Mouse (Mus musculus) 3T3-L1 (cell line): Measurements from ENCODE around the gene Rnf215.
"Not testable (repeated sequence)": the region's sequence is repeated elsewhere in the genome, so short reads cannot be mapped to it uniquely, and the experiment has no call there.

ENCODE experiments used
- DNase-seq: peaks from one replicate; pipeline ENCODE4 v3.0.0-alpha.2; 2015; ENCODE audit warnings: low read depth, low spot score

Gene Rnf215

DNA sequence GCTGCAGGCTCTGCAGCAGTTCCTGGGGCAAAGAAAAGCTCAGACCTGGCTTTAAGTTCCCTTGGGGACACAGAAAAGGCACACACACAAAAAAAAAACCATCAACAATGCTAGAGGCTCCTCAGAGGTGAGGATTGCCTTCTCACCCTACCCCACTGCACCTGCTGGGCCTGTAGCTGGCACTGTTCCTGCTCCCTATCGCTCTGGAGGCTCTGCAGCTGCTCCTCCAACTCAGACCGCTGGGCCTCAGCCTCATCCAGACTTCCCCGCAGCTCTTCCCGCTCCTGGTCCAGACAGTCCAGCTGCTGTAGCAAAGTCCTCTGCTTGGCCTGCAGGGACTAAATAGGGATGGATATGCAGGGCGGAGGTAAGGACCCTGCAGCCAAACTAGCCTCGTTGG is 11.4 kb downstream of the Rnf215 start:
- DNase-seq, result no peak

DNA sequence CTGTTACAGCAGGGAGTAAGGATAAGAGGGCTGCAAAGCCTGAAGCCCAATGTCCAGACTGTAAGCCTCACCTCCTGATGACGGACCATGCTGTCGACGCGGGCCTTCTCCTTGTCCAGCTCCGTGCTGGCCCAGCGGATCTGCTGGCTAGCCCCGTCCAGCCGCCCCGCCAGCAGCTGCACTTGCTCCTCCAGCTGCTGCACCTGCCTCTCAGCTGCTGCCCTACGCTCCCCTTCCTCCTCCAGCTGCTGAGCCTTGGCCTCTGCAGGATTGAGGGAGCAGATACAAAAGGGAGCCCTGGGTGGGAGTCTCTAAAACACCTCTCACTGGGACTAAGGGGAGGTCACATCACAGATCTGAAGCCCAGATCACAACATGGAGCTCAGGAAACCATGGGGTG is 12.1 kb downstream of the Rnf215 start:
- no peak for DNase-seq

DNA sequence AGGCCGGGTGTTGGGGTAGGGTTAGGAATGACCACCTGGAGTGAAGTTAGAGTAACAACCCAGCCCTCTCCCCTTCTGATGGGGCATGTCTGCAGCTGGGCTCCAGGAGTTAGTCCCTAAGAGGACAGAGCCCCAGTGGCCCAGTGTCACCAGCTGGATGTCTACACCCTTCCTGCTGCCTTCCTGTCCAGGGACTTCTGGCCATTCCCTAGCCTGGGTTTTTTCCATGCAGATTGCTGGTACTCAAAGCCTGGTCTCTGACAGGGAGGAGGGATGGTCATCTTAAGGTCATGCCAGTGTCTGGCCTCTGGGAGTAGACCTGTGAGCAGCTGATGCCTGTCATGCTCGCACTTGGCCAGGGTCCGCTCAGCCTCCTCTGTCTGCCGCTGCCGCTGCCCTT is 13.1 kb downstream of the Rnf215 start:
- DNase-seq, result no peak

- DNase-seq, result no peak
Observed at GRCm38 (mm10) chr11:4148536-4149156, 13.6 kb downstream of the Rnf215 start.

DNA sequence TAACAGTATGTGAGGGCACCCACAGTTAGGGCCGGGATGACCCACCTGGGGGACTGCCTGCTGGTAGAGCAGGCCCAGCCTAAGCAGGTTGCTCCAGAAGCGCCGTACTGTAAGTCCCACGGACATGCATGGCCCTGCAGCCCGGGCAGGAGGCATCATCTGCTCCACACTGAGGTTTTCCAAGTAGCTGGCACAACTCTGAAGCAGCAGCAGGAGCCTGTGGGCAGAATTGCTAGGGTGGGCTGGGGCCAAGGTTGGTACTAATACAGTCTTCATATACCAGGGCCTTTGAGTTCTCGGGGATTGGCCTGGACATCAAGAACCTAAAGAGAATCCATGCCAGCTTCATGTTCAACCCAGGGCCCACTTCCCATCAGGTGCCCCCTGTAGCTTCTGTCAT is 14.9 kb downstream of the Rnf215 start:
- no peak for DNase-seq

DNA sequence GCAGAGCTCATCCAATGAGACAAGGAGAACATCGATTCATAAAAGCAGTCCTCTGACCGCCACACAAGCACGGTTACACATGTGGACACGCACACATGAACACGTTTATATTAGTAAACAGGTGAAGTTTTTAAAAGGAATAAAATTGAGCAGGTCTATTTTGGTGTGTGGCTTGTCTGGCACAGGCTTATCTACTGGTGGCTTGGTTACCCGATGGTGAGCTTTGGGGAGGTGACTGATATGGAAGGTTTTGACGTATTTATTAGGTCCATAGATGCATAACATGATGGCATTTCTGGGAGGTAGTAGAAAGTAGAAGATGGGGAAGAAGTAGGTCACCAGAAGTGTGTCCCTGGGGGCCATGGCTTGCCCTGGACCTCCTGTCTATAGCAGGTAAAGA is 18.7 kb downstream of the Rnf215 start:
- no peak for DNase-seq

- no peak for DNase-seq
Observed at GRCm38 (mm10) chr11:4155641-4156040, 20.6 kb downstream of the Rnf215 start.

DNA sequence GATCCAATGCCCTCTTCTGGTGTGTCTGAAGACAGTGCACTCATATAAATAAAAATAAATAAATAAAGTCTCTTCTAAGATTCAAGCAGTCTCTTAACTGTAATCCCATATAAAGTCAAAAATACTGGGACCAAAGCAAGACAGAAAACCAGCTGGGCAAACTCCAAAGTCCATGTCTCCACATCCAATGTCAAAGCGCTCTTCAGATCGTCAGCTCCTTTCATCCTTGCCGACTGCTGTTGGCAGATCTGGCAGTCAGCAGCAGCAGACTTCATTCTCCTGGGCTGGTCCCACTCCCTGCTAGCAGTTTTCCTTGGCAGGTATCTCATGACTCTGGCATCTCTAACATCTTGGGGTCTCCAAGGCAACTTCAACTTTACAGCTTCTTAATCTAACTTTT is 23.7 kb downstream of the Rnf215 start:
- no peak for DNase-seq

DNA sequence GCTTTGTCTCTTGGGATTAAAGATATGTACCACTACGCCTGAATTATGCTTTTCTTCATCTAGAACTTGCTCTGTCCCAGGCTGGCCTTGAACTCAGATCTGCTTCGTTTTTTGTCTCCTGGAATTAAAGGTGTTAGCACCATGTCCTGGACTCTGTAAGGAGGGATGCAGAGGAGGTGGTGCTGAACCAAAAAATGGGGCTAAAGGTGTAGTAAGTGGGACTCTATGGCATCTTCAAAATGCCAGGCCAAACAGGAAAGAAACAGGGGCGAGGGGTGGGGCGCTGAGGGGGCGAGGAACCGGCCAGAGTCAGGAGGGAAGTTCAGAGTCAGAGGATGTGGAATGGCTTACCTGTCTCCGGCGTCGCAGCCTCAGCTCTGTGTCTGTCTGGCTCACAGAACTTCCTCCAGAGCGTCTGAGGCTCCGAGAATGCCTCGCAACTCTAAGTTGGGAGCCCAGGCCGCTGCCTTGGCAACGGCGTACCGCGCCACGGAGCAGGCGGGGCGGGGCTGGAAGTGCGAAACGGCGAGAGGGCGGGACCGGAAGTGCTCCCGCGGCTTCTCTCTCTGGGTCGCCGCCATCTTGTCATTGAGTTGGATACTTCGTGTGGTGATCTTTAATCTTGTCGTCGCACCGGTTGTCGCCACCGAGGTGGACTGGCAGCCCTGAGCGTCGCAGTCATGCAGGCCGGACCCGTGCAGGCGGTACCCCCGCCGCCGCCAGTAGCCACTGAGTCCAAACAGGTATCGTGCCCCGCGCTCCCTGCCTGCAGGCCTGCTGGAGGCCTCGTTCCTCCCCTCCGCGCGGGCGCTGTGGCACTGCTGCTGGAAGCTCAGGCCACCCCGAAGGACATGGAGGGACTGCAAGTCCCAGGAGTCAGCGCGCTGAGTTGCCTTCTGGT is 25.1 kb downstream of the Rnf215 start, which contains the start of the genes Ccdc157 and Sf3a1:
Ccdc157 (minus strand) TSS at position 486 of the 901 bp plus-strand sequence.
Sf3a1 (plus strand) TSS at position 543 of the 901 bp plus-strand sequence.
- DNase-seq, result peak; percentile 91

- peak; percentile 57 for DNase-seq
Observed at GRCm38 (mm10) chr11:4160758-4161480, 25.9 kb downstream of the Rnf215 start.

DNA sequence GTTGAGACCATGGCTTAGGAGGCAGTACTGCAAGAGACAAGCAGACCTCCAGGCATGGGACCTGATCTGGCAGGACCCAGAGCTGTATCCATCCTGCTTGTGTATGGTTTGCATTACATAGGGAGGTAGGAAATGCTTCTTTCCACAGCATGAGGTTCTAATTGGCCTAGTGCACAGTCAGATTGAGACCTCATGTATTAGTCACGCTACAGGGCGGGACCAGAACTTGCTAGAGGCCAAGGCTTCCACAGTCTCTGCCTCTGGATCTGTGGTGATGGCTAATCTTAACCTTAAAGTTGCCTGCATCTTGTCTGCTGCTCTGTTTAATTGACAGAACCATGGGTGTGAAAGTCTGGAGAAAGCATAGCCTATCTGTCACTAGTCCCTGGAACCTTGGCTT is 29.7 kb downstream of the Rnf215 start:
- peak; percentile 89 for DNase-seq

- no peak for DNase-seq
Observed at GRCm38 (mm10) chr11:4166467-4167090, 31.6 kb downstream of the Rnf215 start.

DNA sequence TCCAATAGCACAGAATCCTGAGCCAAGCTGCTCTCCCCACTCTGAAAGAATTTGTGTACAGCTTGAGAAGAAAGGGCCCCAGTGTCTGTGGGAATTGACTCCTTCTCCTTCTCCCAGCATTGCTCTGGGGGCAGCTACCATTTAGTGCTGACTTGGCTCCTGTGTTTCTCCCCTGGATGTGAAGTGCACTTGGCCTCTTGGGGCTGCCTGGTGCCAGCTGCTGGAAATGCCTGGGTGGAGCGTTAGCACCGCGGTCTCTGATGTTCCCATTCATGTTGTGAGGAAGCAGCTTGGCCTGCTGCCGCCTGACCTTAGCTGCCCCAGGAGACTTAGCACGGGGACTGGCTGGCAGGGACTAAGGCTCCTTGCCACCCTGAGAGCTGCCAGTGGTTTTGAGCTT is 39.6 kb downstream of the Rnf215 start:
- no peak for DNase-seq

DNA sequence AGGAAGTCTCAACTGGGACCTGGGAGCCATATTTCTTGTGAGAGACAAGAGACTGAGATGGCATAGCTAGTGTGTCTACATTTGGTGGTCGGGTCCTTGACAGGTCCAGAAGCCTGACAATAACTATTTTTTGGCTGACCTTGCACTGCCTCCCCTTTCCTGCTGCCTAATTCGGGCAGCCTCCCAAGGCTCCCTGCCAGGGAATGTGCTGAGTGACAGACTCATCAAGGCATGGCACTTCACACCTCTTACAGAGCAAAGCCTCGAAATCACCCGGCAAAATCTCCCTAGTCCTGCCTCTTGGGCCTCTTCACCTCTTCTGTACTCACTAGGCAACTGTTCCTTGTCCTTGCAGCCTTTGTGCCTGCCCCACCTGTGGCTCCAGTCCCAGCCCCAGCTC is 42.7 kb downstream of the Rnf215 start:
- DNase-seq, result no peak

DNA sequence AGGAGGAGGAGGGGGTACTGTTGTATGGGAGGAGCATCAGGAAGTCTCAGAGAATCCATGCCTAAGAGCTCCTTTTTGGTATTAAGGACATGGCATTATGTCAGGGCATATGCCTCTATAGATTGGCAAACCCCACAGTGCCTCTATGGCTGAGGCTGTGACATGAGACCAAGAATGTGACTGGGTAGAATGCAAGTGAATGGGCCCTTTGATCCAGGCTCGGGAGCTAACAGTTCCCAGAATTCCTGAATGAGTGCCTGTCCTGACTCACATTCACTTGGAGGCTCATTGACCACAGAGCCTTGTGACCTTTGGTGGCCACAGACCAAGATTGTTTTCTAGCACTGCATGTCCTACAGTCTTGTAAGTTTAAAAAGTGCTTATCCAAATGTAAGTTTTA is 47.1 kb downstream of the Rnf215 start:
- DNase-seq, result peak; percentile 86

DNA sequence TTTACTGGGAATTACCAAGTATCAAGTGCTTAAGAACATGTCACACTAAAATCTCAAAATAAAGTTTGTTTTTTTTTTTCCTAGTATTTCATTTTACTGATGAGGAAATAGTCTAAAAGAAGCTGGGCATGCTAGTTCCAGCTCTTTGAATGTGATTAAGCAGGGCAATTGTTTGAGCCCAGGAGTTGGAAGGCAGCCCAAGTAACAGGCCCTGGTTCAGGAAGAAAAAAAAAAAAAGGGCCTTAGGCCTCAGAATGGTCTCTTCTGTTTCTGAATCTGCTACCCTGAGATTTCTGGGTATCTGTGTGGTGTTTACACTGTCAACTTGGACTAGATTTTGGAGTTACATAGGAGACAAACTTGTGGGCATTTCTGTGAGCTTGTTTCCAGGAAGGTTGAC is 48.5 kb downstream of the Rnf215 start:
- DNase-seq, result peak; percentile 59

DNA sequence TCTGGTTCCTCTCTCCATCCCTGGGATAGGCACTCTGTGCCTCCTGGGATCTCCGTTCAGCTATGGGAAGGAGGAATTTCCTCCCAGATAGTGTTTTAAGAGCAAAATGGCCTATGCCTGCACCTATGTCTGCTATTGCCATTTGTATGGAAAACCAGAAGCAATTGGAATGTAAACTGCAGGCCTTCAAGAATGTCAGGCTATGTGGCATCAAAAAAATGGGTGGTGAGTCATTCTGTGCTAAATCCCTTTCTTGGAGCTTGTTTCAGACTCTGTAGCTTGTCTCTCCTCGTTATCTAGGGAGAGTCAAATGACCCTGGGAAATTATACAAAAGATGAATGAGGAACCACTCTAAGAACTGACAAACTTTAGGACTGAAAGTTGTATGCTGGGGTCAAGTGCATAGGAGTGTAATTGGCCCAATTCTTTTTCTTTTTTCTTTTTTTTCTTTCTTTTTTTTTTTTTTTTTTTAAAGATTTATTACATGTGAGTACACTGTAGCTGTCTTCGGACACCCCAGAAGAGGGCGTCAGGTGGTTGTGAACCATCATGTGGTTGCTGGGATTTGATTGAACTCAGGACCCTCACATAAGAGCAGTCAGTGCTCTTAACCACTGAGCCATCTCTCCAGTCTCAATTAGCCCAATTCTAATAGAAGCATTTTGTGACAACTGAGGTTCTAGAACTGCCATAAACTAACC is 49.4 kb downstream of the Rnf215 start:
- DNase-seq, result peak; percentile 86

DNA sequence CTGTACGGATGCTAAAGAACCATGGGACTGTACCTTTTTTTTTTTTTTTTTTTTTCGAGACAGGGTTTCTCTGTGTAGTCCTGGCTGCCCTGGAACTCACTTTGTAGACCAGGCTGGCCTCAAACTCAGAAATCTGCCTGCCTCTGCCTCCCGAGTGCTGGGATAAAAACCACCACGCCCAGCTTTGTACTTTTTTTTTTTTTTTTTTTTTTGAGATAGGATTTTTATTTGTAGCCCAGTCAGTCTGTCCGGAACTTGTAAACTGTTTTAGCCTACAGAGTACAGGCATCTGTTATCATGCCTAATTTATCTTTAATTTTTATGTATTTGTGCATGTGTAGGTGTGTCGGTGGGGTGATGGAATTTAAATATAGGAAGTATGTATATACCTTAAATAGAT is 50.5 kb downstream of the Rnf215 start:
- not testable (repeated sequence) for DNase-seq

- peak; percentile 95 for DNase-seq
Observed at GRCm38 (mm10) chr11:4186486-4187317, 51.7 kb downstream of the Rnf215 start, which contains the start of gene Tbc1d10a. Gene Tbc1d10a, plus strand, starts transcription at chr11:4186789.

GRCm38 (mm10) chr11:4187318-4187700 is 52.3 kb downstream of the Rnf215 start:
- DNase-seq, result no peak
